Mouse (Mus musculus) CH12.LX (cell line): ENCODE measurements around the gene Etv2. TPM values are rescaled to one million over a fixed set of nuclear protein-coding genes. Genes with fewer than 3 reads are reported as not detected.

Experiments
- DNase-seq: peaks from one replicate; pipeline ENCODE4 v3.0.0-alpha.2; 2013; ENCODE audit errors: extremely low read depth
- H3K27ac ChIP-seq: 2 replicates; pipeline ENCODE4 v1.5.1; 2012; ENCODE audit warnings: low read depth, mild to moderate bottlenecking, control low read depth, moderate library complexity; ENCODE audit not compliant: insufficient read depth
- H3K27me3 ChIP-seq: replicated peaks from 2 replicates; pipeline ENCODE3; 2012; ENCODE audit warnings: inconsistent platforms
- H3K36me3 ChIP-seq, 2 experiments: replicated peaks in 1 of 2; 2 replicates each; pipeline versions ENCODE3 to v1.6.1; 2012; ENCODE audit warnings: inconsistent platforms in 1 of 2, low read length in 1 of 2, mild to moderate bottlenecking in 1 of 2, mixed read lengths in 1 of 2, moderate library complexity in 1 of 2; ENCODE audit not compliant: control insufficient read depth in 1 of 2, insufficient read depth in 1 of 2
- H3K4me1 ChIP-seq, 2 experiments: 2 replicates each; pipeline ENCODE4 v1.6.1; 2012; ENCODE audit warnings: inconsistent platforms in 1 of 2, moderate library complexity in 1 of 2; ENCODE audit not compliant: insufficient read depth in 2 of 2, control insufficient read depth in 1 of 2
- H3K4me2 ChIP-seq: 2 replicates; pipeline ENCODE4 v1.6.1; 2012; ENCODE audit warnings: low read depth, mild to moderate bottlenecking, control low read depth; ENCODE audit not compliant: poor library complexity, insufficient read depth, severe bottlenecking
- H3K4me3 ChIP-seq, 3 experiments: fragments of 150-350 bp in 1 of 3; sonication (generic) in 1 of 3; replicated peaks in 1 of 3; 2 replicates each; pipeline versions ENCODE3 to v1.5.1; 2011 to 2012; ENCODE audit warnings: low read depth in 2 of 3, low read length in 2 of 3, mild to moderate bottlenecking in 2 of 3, moderate library complexity in 2 of 3, control low read depth in 1 of 3, improper control_type of control experiment in 1 of 3, inconsistent platforms in 1 of 3, mixed read lengths in 1 of 3; ENCODE audit not compliant: poor library complexity in 1 of 3
- H3K79me2 ChIP-seq: replicated peaks from 2 replicates; pipeline ENCODE4 v1.6.1; 2012; ENCODE audit warnings: mild to moderate bottlenecking, moderate library complexity; ENCODE audit not compliant: control insufficient read depth, poor library complexity, insufficient read depth, severe bottlenecking; ENCODE audit errors: extremely low read depth
- H3K9ac ChIP-seq: 2 replicates; pipeline ENCODE4 v1.6.1; 2012; ENCODE audit warnings: low read depth, mild to moderate bottlenecking, control low read depth, moderate library complexity; ENCODE audit not compliant: insufficient read depth
- H3K9me3 ChIP-seq: replicated peaks from 2 replicates; pipeline ENCODE3; 2012; ENCODE audit warnings: low read length, inconsistent platforms, mixed read lengths
- BHLHE40 ChIP-seq: IDR thresholded peaks from 2 replicates; pipeline ENCODE4 v1.6.1; 2011; ENCODE audit warnings: mild to moderate bottlenecking, low read depth, low read length, improper control_type of control experiment
- CHD1 ChIP-seq: IDR thresholded peaks from 2 replicates; pipeline ENCODE4 v1.6.1; 2012; ENCODE audit warnings: low read depth, low read length, improper control_type of control experiment, inconsistent platforms
- CHD2 ChIP-seq: IDR thresholded peaks from 2 replicates; pipeline ENCODE4 v1.6.1; 2011; ENCODE audit warnings: low read length, improper control_type of control experiment
- CTCF ChIP-seq, 2 experiments: IDR thresholded peaks in 1 of 2; conservative IDR thresholded peaks in 1 of 2; 2 replicates each; pipeline ENCODE4 v1.5.1; 2011 to 2012; ENCODE audit warnings: low read depth in 2 of 2, low read length in 2 of 2, improper control_type of control experiment in 1 of 2, inconsistent platforms in 1 of 2, mild to moderate bottlenecking in 1 of 2, moderate library complexity in 1 of 2
- E2F4 ChIP-seq: IDR thresholded peaks from 2 replicates; pipeline ENCODE4 v1.6.1; 2011; ENCODE audit warnings: low read depth, low read length, improper control_type of control experiment; ENCODE audit not compliant: insufficient replicate concordance
- ELF1 ChIP-seq: IDR thresholded peaks from 2 replicates; pipeline ENCODE4 v1.6.1; 2014; ENCODE audit warnings: low read depth, mild to moderate bottlenecking, inconsistent platforms, low read length, improper control_type of control experiment
- EP300 ChIP-seq: IDR thresholded peaks from 2 replicates; pipeline ENCODE4 v1.6.1; 2011; ENCODE audit warnings: low read length, improper control_type of control experiment
- ETS1 ChIP-seq: conservative IDR thresholded peaks from 2 replicates; pipeline ENCODE4 v1.6.1; 2012; ENCODE audit warnings: low read depth, mild to moderate bottlenecking, inconsistent platforms, low read length, improper control_type of control experiment, moderate library complexity
- GABPA ChIP-seq: IDR thresholded peaks from 2 replicates; pipeline ENCODE4 v1.6.1; 2012; ENCODE audit warnings: low read depth, low read length, improper control_type of control experiment, inconsistent platforms; ENCODE audit not compliant: insufficient replicate concordance
- HCFC1 ChIP-seq: IDR thresholded peaks from 2 replicates; pipeline ENCODE4 v1.6.1; 2012; ENCODE audit warnings: low read depth, mild to moderate bottlenecking, inconsistent platforms, low read length, improper control_type of control experiment
- IRF4 ChIP-seq: IDR thresholded peaks from 2 replicates; pipeline ENCODE4 v1.6.1; 2014; ENCODE audit warnings: low read depth, mild to moderate bottlenecking, inconsistent platforms, low read length, improper control_type of control experiment
- JUN ChIP-seq: IDR thresholded peaks from 2 replicates; pipeline ENCODE4 v1.6.1; 2011; ENCODE audit warnings: low read depth, mild to moderate bottlenecking, low read length, improper control_type of control experiment, moderate library complexity; ENCODE audit not compliant: insufficient read depth
- JUND ChIP-seq: conservative IDR thresholded peaks from 2 replicates; pipeline ENCODE4 v1.6.1; 2011; ENCODE audit warnings: low read depth, low read length, improper control_type of control experiment
- KAT2A ChIP-seq: IDR thresholded peaks from 2 replicates; pipeline ENCODE4 v1.6.1; 2012; ENCODE audit warnings: low read length, improper control_type of control experiment, inconsistent platforms; ENCODE audit not compliant: insufficient replicate concordance
- MAFK ChIP-seq: IDR thresholded peaks from 2 replicates; pipeline ENCODE4 v1.6.1; 2011; ENCODE audit warnings: low read length, improper control_type of control experiment; ENCODE audit not compliant: insufficient replicate concordance
- MAX ChIP-seq: IDR thresholded peaks from 2 replicates; pipeline ENCODE4 v1.6.1; 2011; ENCODE audit warnings: low read length, improper control_type of control experiment
- MAZ ChIP-seq: IDR thresholded peaks from 2 replicates; pipeline ENCODE4 v1.6.1; 2012; ENCODE audit warnings: low read depth, mild to moderate bottlenecking, inconsistent platforms, low read length, improper control_type of control experiment, moderate library complexity
- MEF2A ChIP-seq: IDR thresholded peaks from 2 replicates; pipeline ENCODE4 v1.6.1; 2014; ENCODE audit warnings: low read depth, mild to moderate bottlenecking, inconsistent platforms, low read length, improper control_type of control experiment, borderline replicate concordance
- MXI1 ChIP-seq: IDR thresholded peaks from 2 replicates; pipeline ENCODE4 v1.6.1; 2011; ENCODE audit warnings: mild to moderate bottlenecking, low read depth, low read length, improper control_type of control experiment
- MYC ChIP-seq: IDR thresholded peaks from 2 replicates; pipeline ENCODE4 v1.6.1; 2011; ENCODE audit warnings: low read depth, mild to moderate bottlenecking, improper control_type of control experiment, low read length
- NELFE ChIP-seq: IDR thresholded peaks from 2 replicates; pipeline ENCODE4 v1.6.1; 2011; ENCODE audit warnings: low read depth, low read length, improper control_type of control experiment
- NRF1 ChIP-seq: IDR thresholded peaks from 2 replicates; pipeline ENCODE4 v1.6.1; 2014; ENCODE audit warnings: low read depth, mild to moderate bottlenecking, inconsistent platforms, low read length, improper control_type of control experiment, moderate library complexity
- PAX5 ChIP-seq: IDR thresholded peaks from 2 replicates; pipeline ENCODE4 v1.6.1; 2012; ENCODE audit warnings: low read length, inconsistent platforms, mixed read lengths
- POLR2A ChIP-seq: IDR thresholded peaks from 2 replicates; pipeline ENCODE4 v1.6.1; 2011; ENCODE audit warnings: low read depth, mild to moderate bottlenecking, improper control_type of control experiment, low read length
- POLR2AphosphoS2 ChIP-seq: IDR thresholded peaks from 2 replicates; pipeline ENCODE4 v1.6.1; 2011; ENCODE audit warnings: low read depth, low read length, improper control_type of control experiment
- RAD21 ChIP-seq: IDR thresholded peaks from 2 replicates; pipeline ENCODE4 v1.6.1; 2011; ENCODE audit warnings: low read depth, mild to moderate bottlenecking, low read length, improper control_type of control experiment, moderate library complexity
- RCOR1 ChIP-seq: conservative IDR thresholded peaks from 2 replicates; pipeline ENCODE4 v1.6.1; 2012; ENCODE audit warnings: low read depth, mild to moderate bottlenecking, inconsistent platforms, low read length, improper control_type of control experiment
- SIN3A ChIP-seq: IDR thresholded peaks from 2 replicates; pipeline ENCODE4 v1.6.1; 2012; ENCODE audit warnings: low read length, improper control_type of control experiment, inconsistent platforms
- SMC3 ChIP-seq: IDR thresholded peaks from 2 replicates; pipeline ENCODE4 v1.6.1; 2011; ENCODE audit warnings: low read depth, low read length, improper control_type of control experiment
- TBP ChIP-seq: conservative IDR thresholded peaks from 2 replicates; pipeline ENCODE4 v1.6.1; 2011; ENCODE audit warnings: low read depth, low read length, improper control_type of control experiment
- TCF12 ChIP-seq: IDR thresholded peaks from 2 replicates; pipeline ENCODE4 v1.6.1; 2014; ENCODE audit warnings: low read depth, mild to moderate bottlenecking, inconsistent platforms, low read length, improper control_type of control experiment
- UBTF ChIP-seq: IDR thresholded peaks from 2 replicates; pipeline ENCODE4 v1.6.1; 2012; ENCODE audit warnings: low read depth, mild to moderate bottlenecking, inconsistent platforms, low read length, improper control_type of control experiment, moderate library complexity
- USF1 ChIP-seq: IDR thresholded peaks from 2 replicates; pipeline ENCODE4 v1.6.1; 2014; ENCODE audit warnings: low read depth, mild to moderate bottlenecking, inconsistent platforms, low read length, improper control_type of control experiment
- USF2 ChIP-seq: conservative IDR thresholded peaks from 2 replicates; pipeline ENCODE4 v1.6.1; 2011; ENCODE audit warnings: low read depth, low read length, improper control_type of control experiment
- ZC3H11A ChIP-seq: IDR thresholded peaks from 2 replicates; pipeline ENCODE4 v1.6.1; 2012; ENCODE audit warnings: low read depth, mild to moderate bottlenecking, inconsistent platforms, low read length, improper control_type of control experiment
- ZKSCAN1 ChIP-seq: IDR thresholded peaks from 2 replicates; pipeline ENCODE4 v1.6.1; 2012; ENCODE audit warnings: low read depth, inconsistent platforms, low read length, improper control_type of control experiment, borderline replicate concordance
- ZMIZ1 ChIP-seq: IDR thresholded peaks from 2 replicates; pipeline ENCODE4 v1.6.1; 2012; ENCODE audit warnings: low read depth, mild to moderate bottlenecking, inconsistent platforms, low read length, improper control_type of control experiment
- ZNF384 ChIP-seq: IDR thresholded peaks from 2 replicates; pipeline ENCODE4 v1.6.1; 2012; ENCODE audit warnings: low read depth, low read length, improper control_type of control experiment, inconsistent platforms
- dilution Hi-C: fragments of 300-500 bp; cut with MboI; formaldehyde crosslinking; loops from 2 replicates; pipeline ENCODE4 v1.14.3; 2020; ENCODE audit warnings: low sequenced_read_pairs; ENCODE audit not compliant: extremely low pct_unique_long_range_greater_than_20kb, extremely low pct_ligation_motif_present
- in situ Hi-C: fragments of 300-500 bp; cut with MboI; formaldehyde crosslinking; loops from 3 replicates; pipeline ENCODE4 v1.14.3; 2019; ENCODE audit warnings: low sequenced_read_pairs, low pct_ligation_motif_present, low pct_unique_long_range_greater_than_20kb, mixed read lengths
- polyA plus RNA-seq: library from polyadenylated mRNA; unstranded; fragments of >175 nt; gene quantifications from 2 replicates; pipeline ENCODE4 v1.2.1, GENCODE M21; 2012; ENCODE audit warnings: low read depth; ENCODE audit not compliant: insufficient read length
- total RNA-seq, 2 experiments: library from RNA; depleted of rRNA; stranded (reverse); fragments of 300-350 nt in 1 of 2; fragments of >200 nt in 1 of 2; gene quantifications; 2 replicates each; pipeline ENCODE4 v1.2.3; 2012 to 2014

Etv2 gene
- total and polyA plus RNA-seq, 3 experiments = not detected

- Histone ChIP-seq H3K9me3 (no peaks in the 10 kb centered on the region), H3K4me1 (peaks cover 4 to 15% of the 10 kb centered on the region in 2 experiments; a peak in 3 of 4 replicates), H3K4me2 (peak within 1 kb of the TSS; percentile 100), H3K27ac (no peak within 1 kb of the TSS), H3K36me3 (peaks cover 31 to 38% of the 10 kb centered on the region in 2 experiments), H3K79me2 (peaks cover 8% of the 10 kb centered on the region), H3K27me3 (peaks cover 2% of the 10 kb centered on the region), H3K9ac (peak within 1 kb of the TSS; percentile 97), H3K4me3 (peak within 1 kb of the TSS; percentile 67 to 97 (median 89))
- in situ Hi-C loops (no loop called here), dilution Hi-C loops (no loop called here)
- peak; percentile 96 for DNase-seq
- no peak for TF ChIP-seq UBTF
- peak; percentile 41; the same call in 1 of the 2 replicates for TF ChIP-seq ZMIZ1
- TF ChIP-seq USF2 = no peak; the same call in 1 of the 2 replicates
- no peak; the same call in 1 of the 2 replicates for TF ChIP-seq BHLHE40
- no peak for TF ChIP-seq CTCF (conservative IDR thresholded peaks at IDR 0.05 in 1 of 2, IDR thresholded peaks at IDR 0.05 in 1 of 2; ENCODE audit: low read depth in 2 of 2, low read length in 2 of 2)
- TF ChIP-seq CHD1 = no peak
- peak; percentile 86 for TF ChIP-seq POLR2A
- peak; percentile 92 for TF ChIP-seq E2F4
- peak; percentile 97 for TF ChIP-seq CHD2
- peak; percentile 54; the same call in 1 of the 2 replicates for TF ChIP-seq NELFE
- no peak for TF ChIP-seq EP300
- no peak for TF ChIP-seq ZC3H11A
- peak; percentile 81 for TF ChIP-seq TCF12
- peak; percentile 86 for TF ChIP-seq TBP
- TF ChIP-seq JUN = no peak
- TF ChIP-seq ZKSCAN1 = no peak; the same call in 1 of the 2 replicates
- no peak for TF ChIP-seq ETS1
- 0 out of 2 replicates have a peak, but pooled peaks have one; percentile 25 for TF ChIP-seq MEF2A
- peak; percentile 87 for TF ChIP-seq HCFC1
- no peak for TF ChIP-seq GABPA
- TF ChIP-seq MAZ = no peak
- TF ChIP-seq RCOR1 = no peak
- no peak for TF ChIP-seq POLR2AphosphoS2
- no peak for TF ChIP-seq USF1
- TF ChIP-seq ZNF384 = no peak
- no peak for TF ChIP-seq MYC
- peak; percentile 73 for TF ChIP-seq ELF1
- TF ChIP-seq IRF4 = no peak
- no peak for TF ChIP-seq JUND
- TF ChIP-seq RAD21 = no peak; the same call in 1 of the 2 replicates
- no peak for TF ChIP-seq MAFK
- 0 out of 2 replicates have a peak, but pooled peaks have one; percentile 30 for TF ChIP-seq NRF1
- TF ChIP-seq KAT2A = peak; percentile 69; the same call in 1 of the 2 replicates
- TF ChIP-seq PAX5 = no peak
- no peak for TF ChIP-seq MAX
- no peak for TF ChIP-seq SMC3
- peak; percentile 91 for TF ChIP-seq MXI1
- TF ChIP-seq SIN3A = peak; percentile 99
Observed at GRCm38 (mm10) chr7:30664529-30665200, 29.0 kb upstream of the Etv2 start, which contains the start of gene Haus5. Haus5 (minus strand) TSS chr7:30664994.
